Mouse (Mus musculus) embryonic facial prominence, embryonic 13.5 days (tissue): ENCODE measurements at regions not wholly inside any gene's neighbourhood (a gene's known extent, or its start where the extent isn't known, plus 50 kb on each side); places are given as distances from the start of the nearest gene placed in this dataset.

Experiments used
- ATAC-seq: fragments of 200-750 bp; cut with Nextera tagmentation; 2 replicates; pipeline ENCODE4 v1.8.0; 2017; ENCODE audit warnings: low read depth; ENCODE audit not compliant: insufficient number of reproducible peaks, insufficient read depth, low FRiP score, low TSS enrichment
- H3K27ac ChIP-seq: fragments of 300-500 bp; sonication (generic); 2 replicates; pipeline ENCODE4 v1.5.1; 2015; ENCODE audit warnings: moderate library complexity, mild to moderate bottlenecking, inconsistent platforms
- H3K27me3 ChIP-seq: fragments of 300-500 bp; sonication (generic); 2 replicates; pipeline ENCODE4 v1.6.1; 2015; ENCODE audit warnings: mild to moderate bottlenecking, inconsistent platforms
- H3K36me3 ChIP-seq: fragments of 300-500 bp; sonication (generic); 2 replicates; pipeline ENCODE4 v1.6.1; 2015; ENCODE audit warnings: mild to moderate bottlenecking, inconsistent platforms
- H3K4me1 ChIP-seq: fragments of 300-500 bp; sonication (generic); 2 replicates; pipeline ENCODE4 v1.6.1; 2015; ENCODE audit warnings: inconsistent platforms
- H3K4me2 ChIP-seq: fragments of 300-500 bp; sonication (generic); 2 replicates; pipeline ENCODE4 v1.6.1; 2015; ENCODE audit warnings: moderate library complexity, mild to moderate bottlenecking, inconsistent platforms
- H3K4me3 ChIP-seq: fragments of 300-500 bp; sonication (generic); 2 replicates; pipeline ENCODE4 v1.5.1; 2015; ENCODE audit warnings: mild to moderate bottlenecking, inconsistent platforms
- H3K9ac ChIP-seq: fragments of 300-500 bp; sonication (generic); 2 replicates; pipeline ENCODE4 v1.6.1; 2015; ENCODE audit warnings: mild to moderate bottlenecking, inconsistent platforms
- H3K9me3 ChIP-seq: fragments of 300-500 bp; sonication (generic); 2 replicates; pipeline ENCODE4 v1.6.1; 2016; ENCODE audit warnings: inconsistent platforms
- WGBS: fragments of 180-500 bp; shearing (Covaris S2); methylation state at CpG from one replicate; pipeline ENCODE4 v1.1.7; 2015; ENCODE audit warnings: mixed read lengths; 5-methylcytosine and 5-hydroxymethylcytosine counted together

GRCm38 (mm10) chr14:9157941-9158340 lies 491.9 kb upstream of the 4930452B06Rik start:
- Histone ChIP-seq H3K4me1 (0 out of 2 replicates have a peak, but pooled peaks cover 3% of the 10 kb centered on the region), H3K27me3 (no peaks in the 10 kb centered on the region), H3K4me2 (no peak overlapping the region), H3K9ac (no peak overlapping the region), H3K36me3 (no peaks in the 10 kb centered on the region), H3K9me3 (no peaks in the 10 kb centered on the region), H3K27ac (no peak overlapping the region), H3K4me3 (no peak overlapping the region)
- 20% methylated on average over 3 of the region's 3 CpGs for WGBS
- no peak for ATAC-seq

- Histone ChIP-seq H3K9me3 (no peaks in the 10 kb centered on the region), H3K9ac (no peak overlapping the region), H3K27ac (no peak overlapping the region), H3K4me1 (no peaks in the 10 kb centered on the region), H3K36me3 (no peaks in the 10 kb centered on the region), H3K4me3 (no peak overlapping the region), H3K27me3 (no peaks in the 10 kb centered on the region), H3K4me2 (no peak overlapping the region)
- 31% methylated on average over 1 of the region's 1 CpGs for WGBS
- no peak for ATAC-seq
Measured at GRCm38 (mm10) chr14:9150841-9151240, 484.8 kb upstream of the 4930452B06Rik start.

- H3K4me3 ChIP-seq = no peak overlapping the region
- no peaks in the 10 kb centered on the region for H3K9me3 ChIP-seq
- no peak for ATAC-seq
- H3K27ac ChIP-seq = no peak overlapping the region
- WGBS = 80% methylated on average over 4 of the region's 4 CpGs
- H3K4me2 ChIP-seq = no peak overlapping the region
- 0 out of 2 replicates have a peak, but pooled peaks cover 5% of the 10 kb centered on the region for H3K4me1 ChIP-seq
- H3K9ac ChIP-seq = no peak overlapping the region
- no peaks in the 10 kb centered on the region for H3K36me3 ChIP-seq
- H3K27me3 ChIP-seq = no peaks in the 10 kb centered on the region
Measured at GRCm38 (mm10) chr14:9146595-9147219, 480.7 kb upstream of the 4930452B06Rik start.

DNA sequence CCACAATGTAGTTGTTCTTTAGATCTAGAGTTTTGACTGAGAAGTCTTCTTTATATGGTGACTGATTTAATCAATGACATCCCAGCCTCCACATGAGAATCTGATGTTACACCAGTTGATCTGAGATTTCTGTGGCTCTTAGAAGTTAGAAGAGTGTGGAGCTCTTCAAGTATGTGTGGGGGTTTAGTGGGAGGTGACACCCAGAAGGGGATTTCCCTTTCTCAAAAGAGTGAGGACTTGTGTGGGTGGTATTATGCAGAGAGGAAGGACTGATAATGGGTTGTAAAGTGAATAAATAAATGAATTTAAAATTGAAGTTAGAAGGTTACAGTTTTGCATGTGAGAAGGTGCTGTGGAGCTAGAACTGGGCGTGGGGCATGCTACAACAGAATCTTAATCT lies 439.7 kb upstream of the 4930452B06Rik start:
- Histone ChIP-seq H3K4me3 (no peak overlapping the region), H3K27me3 (no peaks in the 10 kb centered on the region), H3K4me2 (no peak overlapping the region), H3K9me3 (no peaks in the 10 kb centered on the region), H3K27ac (no peak overlapping the region), H3K4me1 (no peaks in the 10 kb centered on the region), H3K36me3 (no peaks in the 10 kb centered on the region), H3K9ac (no peak overlapping the region)
- ATAC-seq = no peak
- WGBS = 69% methylated on average over 1 of the region's 1 CpGs

DNA sequence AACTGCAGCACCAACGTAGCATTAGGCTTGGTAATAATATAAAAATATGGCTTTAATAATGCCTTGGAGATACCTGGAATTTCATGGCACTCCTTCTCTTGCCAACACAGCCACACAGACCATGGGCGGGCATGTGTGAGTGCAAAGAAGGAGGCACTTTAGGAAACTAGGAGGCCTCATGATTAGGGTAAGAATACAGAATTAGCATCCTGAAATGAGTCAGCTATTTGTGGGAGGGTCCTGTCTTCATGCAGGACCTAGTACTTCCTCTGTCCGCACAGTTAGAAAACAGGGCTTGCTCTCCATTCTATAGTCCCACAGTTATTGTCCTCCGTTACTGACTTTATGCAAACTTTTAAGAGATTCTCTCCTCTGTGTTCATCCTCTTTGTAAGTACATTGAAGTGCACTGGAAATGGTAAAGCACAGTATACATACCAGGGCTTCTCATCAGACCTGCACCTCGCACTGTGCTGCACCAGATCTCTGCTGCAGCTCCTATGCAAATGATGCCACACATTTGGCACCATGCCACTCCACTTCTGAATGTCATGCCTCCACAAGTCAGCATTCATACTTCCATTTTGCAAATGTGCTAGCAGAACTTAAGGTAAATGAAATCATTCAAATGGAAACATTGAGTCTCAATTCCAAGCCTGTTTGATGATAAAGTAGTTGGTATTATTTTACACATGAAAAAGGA lies 423.7 kb upstream of the 4930452B06Rik start:
- no peak overlapping the region for H3K4me2 ChIP-seq
- no peaks in the 10 kb centered on the region for H3K36me3 ChIP-seq
- no peak overlapping the region for H3K9ac ChIP-seq
- H3K27me3 ChIP-seq = no peaks in the 10 kb centered on the region
- H3K27ac ChIP-seq = no peak overlapping the region
- H3K4me3 ChIP-seq = no peak overlapping the region
- no peaks in the 10 kb centered on the region for H3K9me3 ChIP-seq
- no peak for ATAC-seq
- H3K4me1 ChIP-seq = peaks cover 3% of the 10 kb centered on the region; the same call in 1 of the 2 replicates
- WGBS = 79% methylated on average over 5 of the region's 5 CpGs

DNA sequence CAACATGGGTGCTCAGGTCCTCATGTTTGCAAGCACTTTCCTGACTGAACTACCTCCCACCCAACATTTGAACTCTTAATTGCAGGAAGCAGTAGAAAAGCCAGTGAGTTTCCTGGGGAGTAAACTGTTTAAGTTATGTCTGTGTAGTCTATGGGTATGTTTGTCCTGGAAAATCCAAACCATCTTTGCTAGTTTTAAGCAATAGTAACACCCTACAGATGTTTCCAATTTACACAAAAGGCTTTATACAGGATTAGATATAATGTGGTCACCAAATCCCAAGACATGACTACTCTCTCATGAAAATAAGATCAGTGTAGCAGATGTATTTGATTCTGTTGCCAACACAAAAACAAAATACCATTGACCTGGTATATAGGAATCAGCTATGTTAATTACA lies 421.1 kb upstream of the 4930452B06Rik start:
- peaks cover 3% of the 10 kb centered on the region; the same call in 1 of the 2 replicates for H3K4me1 ChIP-seq
- no peak for ATAC-seq
- H3K4me2 ChIP-seq = no peak overlapping the region
- H3K9ac ChIP-seq = no peak overlapping the region
- H3K4me3 ChIP-seq = no peak overlapping the region
- H3K36me3 ChIP-seq = no peaks in the 10 kb centered on the region
- no peaks in the 10 kb centered on the region for H3K9me3 ChIP-seq
- H3K27me3 ChIP-seq = no peaks in the 10 kb centered on the region
- no peak overlapping the region for H3K27ac ChIP-seq

DNA sequence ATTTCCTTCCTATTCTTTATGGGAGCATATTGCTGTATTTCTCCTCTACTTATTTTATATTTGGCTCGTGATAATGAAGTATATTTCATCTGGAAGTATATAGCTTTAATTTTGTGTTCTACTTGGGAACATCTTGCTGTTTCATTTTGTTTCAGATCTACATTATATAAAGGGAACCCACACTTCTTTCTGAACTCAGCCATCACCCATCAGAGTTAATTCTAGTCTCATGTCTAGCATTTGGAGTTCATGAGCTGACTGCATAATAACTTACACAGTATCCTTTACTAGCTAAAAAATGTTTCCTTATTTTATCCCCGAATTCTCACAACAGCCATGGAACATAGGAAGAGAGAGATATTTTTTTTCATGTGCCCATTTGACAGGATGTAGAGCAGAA lies 413.6 kb upstream of the 4930452B06Rik start:
- H3K9me3 ChIP-seq = no peaks in the 10 kb centered on the region
- H3K4me3 ChIP-seq = no peak overlapping the region
- no peak overlapping the region for H3K4me2 ChIP-seq
- H3K27me3 ChIP-seq = no peaks in the 10 kb centered on the region; the same call in 1 of the 2 replicates
- no peak overlapping the region for H3K27ac ChIP-seq
- no peak overlapping the region for H3K9ac ChIP-seq
- H3K4me1 ChIP-seq = no peaks in the 10 kb centered on the region
- no peaks in the 10 kb centered on the region for H3K36me3 ChIP-seq
- no peak for ATAC-seq
- WGBS = 76% methylated on average over 2 of the region's 2 CpGs

- Histone ChIP-seq H3K27me3 (no peaks in the 10 kb centered on the region; the same call in 1 of the 2 replicates), H3K9me3 (no peaks in the 10 kb centered on the region), H3K4me3 (no peak overlapping the region), H3K27ac (no peak overlapping the region), H3K4me2 (no peak overlapping the region), H3K9ac (no peak overlapping the region), H3K4me1 (no peaks in the 10 kb centered on the region), H3K36me3 (no peaks in the 10 kb centered on the region)
- WGBS = 83% methylated on average over 1 of the region's 1 CpGs
- no peak for ATAC-seq
Measured at GRCm38 (mm10) chr14:9079014-9079413, 413.0 kb upstream of the 4930452B06Rik start.

DNA sequence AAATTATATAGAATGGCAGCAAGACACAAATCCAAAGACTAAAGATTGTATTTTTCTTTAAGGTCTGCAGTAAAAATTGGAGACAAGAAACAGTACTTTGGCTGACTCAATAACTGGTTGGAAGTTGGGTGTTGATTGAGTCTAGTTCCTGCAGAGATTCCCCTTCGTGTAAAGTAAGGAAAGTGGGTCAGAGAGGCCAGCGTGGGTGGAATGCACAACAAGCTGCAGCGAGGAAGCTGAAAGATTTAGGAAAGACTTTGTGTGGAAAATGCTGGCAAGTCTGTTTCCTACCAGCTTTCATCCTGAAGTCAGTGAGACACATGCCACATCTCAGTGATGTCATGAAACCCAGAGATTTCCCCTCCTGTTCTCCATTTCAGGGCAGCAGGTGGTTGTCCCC lies 405.1 kb upstream of the 4930452B06Rik start:
- WGBS = 83% methylated on average over 3 of the region's 3 CpGs
- Histone ChIP-seq H3K4me1 (no peaks in the 10 kb centered on the region), H3K27me3 (no peaks in the 10 kb centered on the region), H3K9me3 (no peaks in the 10 kb centered on the region), H3K4me2 (no peak overlapping the region), H3K9ac (no peak overlapping the region), H3K4me3 (no peak overlapping the region), H3K36me3 (no peaks in the 10 kb centered on the region), H3K27ac (no peak overlapping the region)
- ATAC-seq = no peak

DNA sequence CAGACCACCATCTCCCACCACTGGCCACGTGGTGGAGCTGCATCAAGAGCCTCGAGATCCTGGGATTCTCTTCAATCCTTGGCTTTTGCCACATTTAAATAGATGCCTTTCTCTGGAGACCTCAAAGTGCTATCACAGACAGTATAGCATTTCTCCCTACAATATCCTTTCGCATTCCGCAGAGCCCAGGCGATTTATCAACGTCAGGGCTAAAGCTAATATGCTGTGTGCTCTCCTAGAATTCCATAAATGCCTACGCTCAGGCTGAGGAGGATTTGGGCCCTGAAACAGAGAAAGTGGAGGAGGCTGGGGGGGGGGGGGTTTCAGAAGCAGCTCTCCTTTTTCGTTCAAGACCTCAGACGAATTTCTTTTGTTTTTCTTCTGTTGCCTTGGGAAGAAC lies 394.0 kb upstream of the 4930452B06Rik start:
- no peak for ATAC-seq
- H3K27ac ChIP-seq = no peak overlapping the region
- H3K27me3 ChIP-seq = no peaks in the 10 kb centered on the region
- no peaks in the 10 kb centered on the region for H3K36me3 ChIP-seq
- no peak overlapping the region for H3K4me2 ChIP-seq
- no peak overlapping the region for H3K4me3 ChIP-seq
- no peaks in the 10 kb centered on the region for H3K9me3 ChIP-seq
- WGBS = 66% methylated on average over 9 of the region's 9 CpGs
- H3K9ac ChIP-seq = no peak overlapping the region
- no peaks in the 10 kb centered on the region for H3K4me1 ChIP-seq

DNA sequence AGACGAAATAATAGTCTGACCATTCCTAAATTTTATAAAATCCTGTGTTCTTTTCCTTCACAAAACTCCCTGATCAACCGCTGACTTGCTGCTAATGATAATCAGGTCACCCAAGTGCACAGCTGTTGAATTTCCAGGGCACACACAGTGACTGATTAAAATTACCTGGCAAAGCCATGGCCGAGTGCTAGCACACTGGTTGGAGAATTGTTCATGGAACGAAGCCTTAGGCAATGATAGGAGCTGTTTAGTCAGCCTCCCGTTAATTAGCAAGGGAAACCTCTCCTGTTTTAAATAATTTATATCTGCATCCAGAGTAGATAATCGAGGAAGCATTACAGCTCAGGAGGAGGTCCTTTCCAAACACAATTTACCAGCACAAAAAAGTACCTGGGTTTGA lies 362.8 kb upstream of the 4930452B06Rik start:
- no peak for ATAC-seq
- no peak overlapping the region for H3K9ac ChIP-seq
- H3K4me1 ChIP-seq = peaks cover 7% of the 10 kb centered on the region; the same call in 1 of the 2 replicates
- H3K4me2 ChIP-seq = no peak overlapping the region
- no peak overlapping the region for H3K27ac ChIP-seq
- WGBS = 59% methylated on average over 6 of the region's 6 CpGs
- no peaks in the 10 kb centered on the region for H3K9me3 ChIP-seq
- H3K4me3 ChIP-seq = no peak overlapping the region
- H3K36me3 ChIP-seq = no peaks in the 10 kb centered on the region
- no peaks in the 10 kb centered on the region for H3K27me3 ChIP-seq

DNA sequence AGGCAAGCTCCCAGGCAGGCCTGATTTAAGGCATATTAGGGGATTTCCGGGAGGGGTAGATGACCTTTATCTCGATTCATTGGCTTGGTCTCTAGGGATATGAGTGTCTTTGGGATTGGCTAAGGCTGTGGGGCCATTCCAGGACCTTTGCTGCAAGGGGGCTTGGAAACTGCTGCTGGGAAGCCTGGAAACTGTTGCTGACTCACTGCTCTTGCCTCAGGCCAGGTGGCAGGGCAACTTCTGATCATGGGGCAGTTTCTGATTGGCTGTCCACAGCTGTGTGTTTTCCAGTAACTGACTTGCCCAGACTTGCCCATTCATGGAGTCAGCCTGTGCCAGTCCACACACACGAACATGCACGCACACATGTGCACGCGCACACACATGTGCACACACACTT lies 349.8 kb upstream of the 4930452B06Rik start:
- ATAC-seq = no peak
- H3K36me3 ChIP-seq = no peaks in the 10 kb centered on the region
- H3K9me3 ChIP-seq = no peaks in the 10 kb centered on the region
- no peaks in the 10 kb centered on the region for H3K4me1 ChIP-seq
- no peak overlapping the region for H3K9ac ChIP-seq
- H3K4me3 ChIP-seq = no peak overlapping the region
- no peaks in the 10 kb centered on the region for H3K27me3 ChIP-seq
- H3K4me2 ChIP-seq = no peak overlapping the region
- H3K27ac ChIP-seq = no peak overlapping the region
- WGBS = 80% methylated on average over 6 of the region's 6 CpGs
